Mouse (Mus musculus) adrenal gland, adult 2 months (tissue): Measurements from ENCODE around the gene Zfp866. TPM values are rescaled to one million over a fixed set of nuclear protein-coding genes. Genes with fewer than 3 reads are reported as not detected.
A peak's percentile ranks its signal among the peaks of the same experiment; 100 is the strongest.

Source experiments
- DNase-seq: peaks from one replicate; pipeline ENCODE4 v3.0.0; 2021
- long read RNA-seq: library from polyadenylated mRNA; stranded (forward); transcript quantifications from one replicate; pipeline ENCODE4 v2.0.0, GENCODE M21; 2021
- polyA plus RNA-seq: library from polyadenylated mRNA; depleted of rRNA; stranded (reverse); fragments of >200 nt; gene quantifications from 2 replicates; pipeline ENCODE4 v1.2.3, GENCODE M21; 2012; rRNA removed
- total RNA-seq, 2 experiments: library from RNA; stranded (reverse); gene quantifications; 2 replicates each; pipeline ENCODE4 v1.2.3; 2021

Zfp866 gene
- total RNA-seq (10 to 100 TPM; 19.5 to 21.4 TPM), polyA plus RNA-seq (3.4 and 3.5 TPM in 2 replicates)
- long read RNA-seq, partial matches to known transcripts, result 0 of 5 reads
- long read RNA-seq, other reads (novel, unspliced or antisense), result 1 of 5 reads

GRCm38 (mm10) chr8:69790773-69791367 is at the start of gene Zfp866, which contains the start of gene Atp13a1:
Gene Zfp866 (minus strand): TSS chr8:69791178.
Gene Atp13a1 (plus strand): TSS chr8:69791163.
- peak; percentile 92 for DNase-seq

DNA sequence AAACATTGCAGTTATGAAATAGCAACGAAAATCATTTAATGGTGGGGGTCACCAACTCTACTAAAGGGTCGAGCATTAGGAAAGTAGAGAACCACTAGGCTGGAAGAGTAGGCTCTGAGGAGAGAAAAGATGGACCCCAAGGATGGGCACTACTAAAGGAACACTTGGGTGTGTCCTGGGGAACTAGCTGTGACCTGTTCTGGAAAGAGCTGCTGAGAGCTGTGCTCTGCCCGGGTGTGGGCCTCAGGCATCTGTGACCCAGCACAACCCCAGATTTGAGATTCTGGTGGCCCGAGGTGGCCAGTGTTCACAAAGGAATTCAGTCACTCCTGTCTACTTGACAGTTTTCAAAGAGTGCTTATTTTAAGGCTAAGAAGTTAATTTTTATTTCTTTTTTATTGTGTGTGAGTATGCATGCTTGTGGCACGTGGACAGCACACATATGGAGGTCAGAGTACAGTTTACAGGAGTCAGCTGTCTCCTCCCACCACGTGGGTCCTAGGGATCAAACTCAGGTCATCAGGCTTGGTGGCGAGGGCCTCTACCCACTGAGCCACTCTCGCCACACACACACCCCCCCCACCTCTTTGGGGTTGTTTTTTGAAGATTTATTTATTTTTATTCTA is 46.2 kb upstream of the Zfp866 start:
- DNase-seq, result no peak

DNA sequence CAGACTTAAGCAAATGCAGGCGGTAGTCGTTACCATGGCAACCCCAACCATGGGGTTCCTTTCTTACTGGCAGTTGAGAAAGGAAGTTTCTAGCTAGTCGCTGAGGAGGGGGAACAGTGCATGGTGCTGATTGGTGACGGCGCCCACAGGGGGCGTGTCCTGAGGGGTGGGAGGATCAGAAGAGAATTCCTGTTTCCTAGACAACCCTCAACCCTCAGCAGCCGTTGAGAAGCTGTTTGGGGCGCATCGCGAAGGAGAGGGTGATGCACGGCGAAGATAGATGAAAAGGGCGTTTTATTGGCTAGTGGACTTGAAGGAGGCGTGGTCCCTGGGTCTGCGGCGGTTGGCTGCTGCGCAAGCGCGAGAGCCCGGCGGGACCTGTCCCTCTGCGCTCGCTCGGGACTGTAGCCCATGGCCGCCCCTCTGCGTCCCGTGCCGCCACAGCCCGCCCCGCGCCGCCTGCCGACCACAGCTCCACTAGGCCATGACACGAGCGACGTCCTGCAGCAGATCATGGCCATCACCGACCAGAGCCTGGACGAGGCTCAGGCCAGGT is 41.4 kb upstream of the Zfp866 start, which contains the start of gene Pbx4:
Gene Pbx4, plus strand, starts transcription at position 194 of the 556 bp plus-strand sequence.
- DNase-seq, result peak; percentile 88

DNA sequence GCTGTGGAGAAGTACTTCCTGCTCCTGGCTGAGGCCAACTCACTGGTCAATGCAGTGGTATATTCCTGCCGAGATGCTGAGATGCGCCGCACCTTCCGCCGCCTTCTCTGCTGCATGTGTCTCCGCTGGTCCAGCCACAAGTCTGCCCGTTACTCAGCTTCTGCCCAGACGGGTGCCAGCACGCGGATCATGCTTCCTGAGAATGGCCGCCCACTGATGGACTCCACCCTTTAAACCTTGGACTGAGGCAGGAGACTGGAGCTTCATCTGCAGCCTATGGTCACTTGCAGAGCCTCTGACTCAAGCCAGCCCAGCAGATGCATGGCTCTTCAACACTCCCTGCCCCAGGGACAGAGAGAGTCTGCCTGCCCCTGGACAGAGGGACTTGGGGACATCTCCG is 35.4 kb upstream of the Zfp866 start:
- no peak for DNase-seq

GRCm38 (mm10) chr8:69822386-69823191 is 31.6 kb upstream of the Zfp866 start, which contains the start of gene Lpar2:
Gene Lpar2 (plus strand): TSS chr8:69822429.
- DNase-seq, result peak; percentile 81

GRCm38 (mm10) chr8:69821971-69822385 is 31.0 kb upstream of the Zfp866 start:
- peak; percentile 70 for DNase-seq

DNA sequence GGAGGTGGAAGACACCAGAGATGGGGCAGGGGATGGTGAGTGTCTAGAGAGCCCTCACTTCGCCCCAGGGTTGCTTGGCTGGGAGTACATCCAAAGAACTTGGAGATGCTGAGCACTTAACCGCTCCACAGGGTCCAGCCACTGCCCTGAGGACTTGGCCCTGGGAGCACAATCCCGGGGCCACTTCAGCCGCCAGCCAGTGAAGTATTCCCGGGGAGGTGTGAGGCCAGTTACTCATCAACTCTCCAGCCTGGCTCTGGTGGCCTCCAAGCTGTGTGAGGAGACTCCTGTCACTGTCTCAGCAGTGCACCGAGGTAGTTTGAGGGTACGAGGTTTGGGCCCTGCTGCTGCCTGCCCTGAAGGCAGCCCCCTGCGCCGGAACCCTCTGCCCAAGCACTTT is 29.5 kb upstream of the Zfp866 start:
- DNase-seq, result no peak

DNA sequence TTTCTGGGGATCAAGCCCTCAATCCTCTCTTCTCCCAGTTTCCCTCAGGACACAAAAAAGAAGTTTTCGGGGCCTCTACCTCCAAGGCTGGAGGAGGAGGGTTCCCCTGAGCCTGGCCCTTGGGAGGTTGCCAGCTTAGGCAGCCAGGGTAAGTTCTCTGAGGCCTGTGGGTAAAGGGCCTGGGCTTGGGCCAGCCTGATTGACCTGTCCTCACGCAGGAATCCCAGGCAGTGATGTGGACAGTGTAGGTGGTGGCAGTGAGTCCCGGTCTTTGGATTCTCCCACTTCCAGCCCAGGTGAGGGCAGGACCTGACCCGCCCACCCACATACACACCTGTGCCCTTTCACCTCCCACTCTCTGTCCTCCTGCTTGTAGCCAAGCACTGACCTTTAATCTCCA is 24.4 kb upstream of the Zfp866 start:
- DNase-seq, result no peak

GRCm38 (mm10) chr8:69814881-69815280 is 23.9 kb upstream of the Zfp866 start:
- no peak for DNase-seq

DNA sequence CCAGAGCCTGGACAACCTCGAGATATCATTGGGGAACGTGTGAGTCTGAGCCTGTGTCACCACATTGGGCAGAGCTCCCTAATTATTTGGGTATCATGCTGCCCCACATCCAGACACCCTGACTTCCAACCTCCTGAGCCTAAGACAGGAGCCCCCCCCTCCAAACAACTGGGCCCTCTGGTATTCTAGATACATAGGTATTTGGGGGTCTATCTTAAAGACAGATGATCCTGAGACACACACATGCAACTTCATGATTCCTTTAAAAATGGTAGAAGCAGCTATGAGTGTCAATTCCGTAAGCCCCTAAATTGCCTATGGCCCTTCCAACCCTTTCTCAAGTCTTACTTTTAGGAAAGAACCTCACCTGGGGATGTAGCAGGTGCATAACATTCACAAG is 18.8 kb upstream of the Zfp866 start:
- DNase-seq, result no peak

- DNase-seq, result no peak
Observed at GRCm38 (mm10) chr8:69808864-69809403, 18.0 kb upstream of the Zfp866 start.

- peak; percentile 89 for DNase-seq
Observed at GRCm38 (mm10) chr8:69808094-69808863, 17.3 kb upstream of the Zfp866 start, which contains the start of gene Gmip. Gene Gmip (plus strand): TSS chr8:69808679.

- DNase-seq, result peak; percentile 6
Observed at GRCm38 (mm10) chr8:69807236-69807635, 16.3 kb upstream of the Zfp866 start.

DNA sequence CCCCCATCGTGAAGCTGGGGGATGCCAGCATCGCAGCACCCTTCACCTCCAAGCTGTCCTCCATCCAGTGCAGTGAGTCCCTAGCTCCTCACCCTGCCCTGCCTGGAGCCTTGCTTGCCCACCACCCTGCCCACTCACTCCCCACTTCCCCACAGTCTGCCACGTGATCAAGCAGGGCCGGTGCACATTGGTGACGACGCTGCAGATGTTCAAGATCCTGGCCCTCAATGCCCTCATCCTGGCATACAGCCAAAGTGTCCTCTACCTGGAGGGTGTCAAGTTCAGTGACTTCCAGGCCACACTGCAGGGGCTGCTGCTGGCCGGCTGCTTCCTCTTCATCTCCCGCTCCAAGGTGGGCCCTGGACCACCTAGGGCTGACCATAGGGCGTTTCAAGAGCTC is 14.5 kb upstream of the Zfp866 start:
- no peak for DNase-seq

DNA sequence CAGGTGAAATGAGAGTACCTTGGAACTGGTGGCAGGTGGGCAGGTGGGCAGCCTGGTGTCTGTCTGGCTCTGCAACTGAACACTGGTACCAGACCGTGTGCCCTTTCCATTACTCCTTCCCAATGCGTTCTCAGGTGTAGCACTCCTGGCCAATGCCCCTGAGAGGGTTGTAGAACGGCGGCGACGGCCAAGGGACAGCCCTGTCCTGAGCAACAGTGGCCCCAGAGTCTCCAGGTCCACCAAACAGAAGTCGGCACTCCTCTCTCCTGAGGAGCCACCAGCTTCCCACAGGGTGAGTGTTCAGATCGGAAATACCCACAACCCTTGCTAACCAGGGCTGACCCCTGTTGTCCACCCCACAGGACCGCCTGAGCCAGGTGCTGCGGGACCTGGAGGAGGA is 14.1 kb upstream of the Zfp866 start:
- no peak for DNase-seq

DNA sequence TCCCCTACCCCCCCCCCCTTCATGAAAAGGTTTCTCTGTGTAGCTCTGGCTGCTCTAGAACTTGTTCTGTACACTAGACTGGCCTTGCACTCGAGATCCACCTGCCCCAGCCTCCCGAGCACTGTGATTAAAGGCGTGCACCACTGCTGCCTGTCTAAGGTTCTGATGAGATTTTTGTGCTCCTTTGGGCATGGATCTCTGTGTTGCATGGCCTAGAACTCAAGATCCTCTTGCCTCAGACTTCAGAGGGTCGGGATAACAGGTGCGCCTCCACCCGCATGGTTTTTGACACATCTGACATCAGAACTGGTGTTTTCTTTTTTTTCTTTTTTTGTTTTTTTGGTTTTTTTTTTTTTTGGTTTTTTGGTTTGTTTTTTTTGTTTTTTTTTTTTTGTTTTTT is 13.6 kb upstream of the Zfp866 start:
- DNase-seq, result no peak

DNA sequence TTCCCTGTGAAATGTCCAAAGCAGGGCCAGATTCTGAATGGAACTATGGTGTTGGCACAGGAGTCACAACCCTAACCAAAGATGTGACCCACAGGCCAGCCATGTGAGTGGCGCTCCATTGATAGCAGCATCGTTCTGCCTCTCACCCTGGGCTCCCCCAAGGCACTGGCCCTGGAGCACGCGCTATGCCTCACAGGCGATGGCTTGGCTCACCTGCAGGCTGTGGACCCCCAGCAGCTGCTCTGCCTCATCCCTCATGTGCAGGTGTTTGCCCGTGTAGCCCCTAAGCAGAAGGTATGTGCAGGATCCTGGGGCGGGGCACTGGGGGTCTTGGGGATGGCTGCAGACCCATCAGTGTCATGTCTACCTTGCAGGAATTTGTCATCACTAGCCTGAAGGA is 12.4 kb upstream of the Zfp866 start:
- no peak for DNase-seq

DNA sequence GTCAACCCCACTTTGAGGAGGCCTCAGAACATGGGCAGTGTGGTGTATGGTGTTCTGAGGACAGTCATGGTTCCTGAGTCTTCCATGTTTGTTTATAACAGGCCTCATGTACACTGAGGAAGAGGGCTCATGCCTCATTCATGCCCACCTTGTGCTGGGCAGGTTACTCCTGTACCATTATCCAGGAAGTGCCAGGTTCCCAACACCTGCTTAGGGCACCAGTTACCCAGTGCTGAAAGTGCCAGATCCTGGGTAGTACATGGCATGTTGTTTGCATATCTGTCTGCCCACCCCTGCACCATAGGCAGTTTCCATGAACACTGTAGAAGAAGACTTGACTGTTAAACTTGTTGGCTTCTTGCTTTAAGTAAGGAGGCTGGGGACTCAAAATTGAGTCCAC is 11.2 kb upstream of the Zfp866 start:
- no peak for DNase-seq

- no peak for DNase-seq
Observed at GRCm38 (mm10) chr8:69801796-69802195, 10.8 kb upstream of the Zfp866 start.

- no peak for DNase-seq
Observed at GRCm38 (mm10) chr8:69799946-69800345, 9.0 kb upstream of the Zfp866 start.

DNA sequence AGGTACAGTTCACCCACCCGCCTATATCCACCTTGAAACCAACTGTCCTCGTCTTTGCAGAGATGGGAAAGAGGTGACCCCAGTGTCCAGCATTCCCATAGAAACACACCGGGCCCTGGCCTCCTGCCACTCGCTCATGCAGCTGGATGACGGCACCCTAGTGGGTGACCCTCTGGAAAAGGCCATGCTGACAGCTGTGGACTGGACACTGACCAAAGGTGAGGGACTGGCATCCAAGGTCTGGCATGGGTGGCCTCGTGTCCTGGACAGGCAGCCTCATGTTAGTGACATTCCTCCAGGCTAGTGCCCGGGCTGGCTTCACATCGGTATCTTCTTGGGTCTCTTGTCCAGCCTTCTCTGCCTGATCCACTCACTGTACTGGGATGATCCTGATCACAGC is 8.3 kb upstream of the Zfp866 start:
- DNase-seq, result no peak
